Mouse (Mus musculus) left cerebral cortex, postnatal 4 days (tissue): Measurements from ENCODE around the gene Bin2. TPM values are rescaled to one million over a fixed set of nuclear protein-coding genes. Genes with fewer than 3 reads are reported as not detected.

Source experiments
- DNase-seq: peaks from one replicate; pipeline ENCODE4 v3.0.0-alpha.2; 2022
- intact Hi-C: fragments of 180-260 bp; cut with DNase I; formaldehyde crosslinking; loops from one replicate; pipeline ENCODE4 v1.15.1; 2025
- total RNA-seq, 2 experiments: library from RNA; stranded (reverse); gene quantifications; 2 replicates each; pipeline ENCODE4 v1.2.3; 2021

Bin2 gene
- total RNA-seq, 2 experiments from 2014 or later = 1.8 to 2.4 TPM

DNA sequence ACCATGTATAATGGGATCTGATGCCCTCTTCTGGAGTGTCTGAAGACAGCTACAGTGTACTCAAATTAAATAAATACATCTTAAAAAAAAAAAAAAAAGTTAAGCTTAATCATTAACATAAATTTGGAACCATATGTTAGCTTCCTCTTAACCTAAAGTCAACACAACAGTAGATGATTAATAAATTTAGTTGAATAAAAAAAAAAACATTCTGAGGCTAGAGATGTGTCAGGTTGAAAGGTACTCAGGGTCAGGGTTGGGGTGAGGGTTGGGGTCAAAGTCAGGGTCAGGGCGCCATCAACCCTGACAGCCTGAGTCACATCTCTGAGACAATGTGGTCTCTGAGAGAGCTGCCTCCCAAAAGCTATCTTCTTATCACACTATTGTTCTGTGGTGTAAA lies 15.1 kb downstream of the Bin2 start:
- intact Hi-C loops = no loop called here
- DNase-seq = no peak

DNA sequence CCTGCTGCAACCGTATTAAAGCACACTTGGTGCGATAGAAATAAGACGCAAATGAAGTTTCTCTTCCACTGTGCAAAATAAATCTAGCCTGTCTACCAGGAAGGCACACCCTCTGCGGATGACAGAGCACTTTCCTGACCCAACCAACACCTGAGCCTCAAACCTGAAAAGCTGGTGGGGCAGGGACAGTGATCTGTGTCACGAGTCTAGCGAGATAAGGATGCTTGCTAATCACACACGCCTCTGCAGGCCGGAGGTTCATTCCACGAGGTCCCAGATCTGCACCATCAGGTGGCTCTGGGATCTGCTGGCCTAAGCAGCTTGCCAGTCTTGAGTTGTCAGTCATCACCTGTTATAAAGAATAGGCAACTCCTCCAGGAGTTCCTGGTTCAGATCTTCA lies 17.7 kb downstream of the Bin2 start:
- intact Hi-C loops = no loop called here
- no peak for DNase-seq

DNA sequence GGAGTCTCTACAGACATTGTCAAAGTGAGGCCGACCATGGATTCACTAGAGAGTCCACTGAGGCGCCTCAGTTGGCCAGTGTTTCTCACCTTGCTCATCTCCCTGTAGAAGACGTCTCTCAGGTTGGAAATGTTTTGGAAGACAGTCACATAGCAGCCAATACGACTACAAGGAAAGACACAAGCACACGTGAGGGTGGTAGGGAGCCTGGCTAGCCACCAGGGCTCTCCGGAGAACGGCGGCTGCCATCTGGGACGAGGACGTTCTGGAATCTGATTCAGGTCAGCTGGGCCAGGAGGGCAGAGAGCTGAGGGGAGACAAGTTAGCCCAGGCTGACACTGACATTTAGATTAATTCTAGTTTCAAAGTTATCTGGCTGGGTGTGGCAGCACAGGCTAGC lies 19.2 kb downstream of the Bin2 start:
- intact Hi-C loops = no loop called here
- DNase-seq = no peak

DNA sequence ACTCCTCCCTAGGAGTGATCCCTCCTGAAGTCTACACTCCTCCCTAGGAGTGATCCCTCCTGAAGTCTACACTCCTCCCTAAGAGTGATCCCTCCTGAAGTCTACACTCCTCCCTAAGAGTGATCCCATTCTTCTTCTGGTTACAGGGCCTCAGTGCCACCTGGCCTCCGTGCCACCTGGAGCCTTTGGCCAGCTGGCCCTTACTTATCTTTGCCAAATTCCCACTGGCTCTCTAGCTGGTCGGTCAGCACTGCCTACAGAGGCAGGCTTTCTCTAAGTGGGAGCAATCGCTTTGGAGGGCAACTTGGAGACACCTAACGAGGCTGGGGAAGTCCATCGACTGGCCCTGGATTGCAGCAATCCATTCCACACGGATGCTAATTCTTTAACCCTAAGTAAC lies 23.2 kb downstream of the Bin2 start:
- DNase-seq = no peak
- intact Hi-C loops = no loop called here

DNA sequence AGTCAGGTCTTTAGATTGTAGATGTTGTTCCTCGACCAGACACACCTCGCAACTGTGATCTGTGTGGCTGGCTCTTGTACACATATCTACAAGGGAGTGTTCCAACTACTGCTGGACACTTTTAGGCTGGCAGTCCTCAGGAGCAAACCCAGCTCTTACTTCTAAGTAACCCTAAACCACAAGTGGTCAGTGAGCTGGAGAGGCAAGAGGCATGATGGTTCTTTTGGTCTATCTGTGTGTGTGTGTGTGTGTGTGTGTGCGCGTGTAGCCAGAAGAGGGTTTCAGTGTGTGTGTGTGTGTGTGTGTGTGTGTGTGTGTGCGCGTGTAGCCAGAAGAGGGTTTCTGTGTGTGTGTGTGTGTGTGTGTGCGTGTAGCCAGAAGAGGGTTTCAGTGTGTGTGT lies 26.9 kb downstream of the Bin2 start:
- intact Hi-C loops = no loop called here
- no peak for DNase-seq

DNA sequence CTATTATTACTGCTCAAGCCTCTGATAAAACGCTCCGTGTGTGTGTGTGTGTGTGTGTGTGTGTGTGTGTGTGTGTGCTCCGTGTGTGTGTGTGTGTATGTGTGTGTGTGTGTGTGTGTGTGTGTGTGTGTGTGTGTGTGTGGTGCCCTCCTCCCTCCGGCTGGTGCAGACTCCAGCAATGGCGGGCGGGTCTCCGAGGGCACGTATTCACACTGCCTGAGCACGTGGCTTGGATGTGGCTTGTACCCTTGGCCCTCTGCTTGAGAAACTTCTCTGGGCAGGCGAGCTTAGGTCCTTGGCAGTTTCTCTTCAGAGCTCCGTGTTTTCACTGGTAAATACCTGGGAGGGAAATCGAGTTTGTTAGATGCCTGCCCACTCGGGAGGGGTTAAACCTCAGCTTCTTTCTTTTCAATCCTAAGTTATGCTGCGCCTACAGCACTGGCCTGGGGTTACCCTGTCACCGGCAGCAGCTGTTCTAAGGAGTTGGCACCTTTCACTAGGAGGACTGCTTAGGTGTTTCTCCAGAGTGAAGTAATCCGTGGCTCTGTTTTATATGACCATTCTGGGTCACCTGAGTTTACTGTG lies 28.0 kb downstream of the Bin2 start:
- intact Hi-C loops = no loop called here
- DNase-seq = no peak

DNA sequence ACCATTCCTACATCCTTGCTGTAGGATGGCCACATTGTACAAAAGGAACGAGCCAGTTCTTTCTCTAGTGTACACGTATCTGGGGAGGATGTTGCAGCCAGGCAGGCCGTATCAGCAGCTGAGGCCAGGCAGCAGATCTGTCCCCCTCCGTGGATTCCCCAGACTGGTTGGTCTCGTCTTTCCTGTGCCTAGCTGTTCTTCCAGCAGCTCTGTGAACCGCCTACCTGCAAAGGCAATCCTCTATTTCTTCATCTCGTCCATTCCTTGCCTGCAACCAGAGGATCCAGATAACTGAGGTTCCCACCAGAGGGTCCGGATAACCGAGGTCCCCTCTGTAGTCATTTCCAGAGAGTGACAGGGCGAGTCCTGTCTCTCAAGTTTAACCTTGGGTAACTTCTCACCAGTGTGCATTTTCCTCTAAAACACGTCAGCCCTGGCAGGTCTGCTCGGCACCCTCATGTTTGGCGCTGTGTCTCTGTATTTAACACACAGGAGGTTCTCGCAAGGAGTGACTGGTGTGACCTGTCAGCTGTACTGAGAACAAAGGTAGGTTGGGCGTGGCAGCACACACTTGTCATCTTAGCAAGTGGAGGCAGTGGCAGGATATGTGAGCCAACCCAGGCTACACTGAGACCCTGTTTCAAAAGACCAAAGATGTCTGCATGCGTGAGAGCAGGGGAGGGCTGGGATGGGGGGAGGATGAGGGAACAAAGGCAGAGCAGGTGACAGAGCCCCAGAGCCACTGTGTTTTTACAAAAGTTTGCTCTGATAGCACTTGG lies 29.2 kb downstream of the Bin2 start:
- intact Hi-C loops = no loop called here
- no peak for DNase-seq

DNA sequence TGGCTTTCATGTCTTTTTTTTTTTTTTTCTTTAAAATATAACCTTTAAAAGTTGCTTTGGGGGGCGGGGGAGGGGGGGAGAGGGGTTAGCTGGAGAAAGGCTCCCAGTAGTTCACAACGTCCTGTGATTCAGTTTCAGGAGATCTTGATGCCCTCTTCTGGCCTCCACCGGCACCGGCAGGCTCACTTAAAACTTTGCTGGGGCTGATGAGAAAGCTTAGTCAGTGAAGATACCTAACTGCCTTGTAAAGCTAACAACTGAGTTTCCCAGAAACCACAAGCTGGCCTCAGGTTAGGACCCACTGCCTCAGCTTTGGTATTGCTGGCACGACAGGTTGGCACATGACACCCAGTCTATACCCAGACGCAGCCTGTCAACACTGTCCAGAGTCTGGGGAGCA lies 31.7 kb downstream of the Bin2 start:
- no peak for DNase-seq
- intact Hi-C loops = no loop called here

DNA sequence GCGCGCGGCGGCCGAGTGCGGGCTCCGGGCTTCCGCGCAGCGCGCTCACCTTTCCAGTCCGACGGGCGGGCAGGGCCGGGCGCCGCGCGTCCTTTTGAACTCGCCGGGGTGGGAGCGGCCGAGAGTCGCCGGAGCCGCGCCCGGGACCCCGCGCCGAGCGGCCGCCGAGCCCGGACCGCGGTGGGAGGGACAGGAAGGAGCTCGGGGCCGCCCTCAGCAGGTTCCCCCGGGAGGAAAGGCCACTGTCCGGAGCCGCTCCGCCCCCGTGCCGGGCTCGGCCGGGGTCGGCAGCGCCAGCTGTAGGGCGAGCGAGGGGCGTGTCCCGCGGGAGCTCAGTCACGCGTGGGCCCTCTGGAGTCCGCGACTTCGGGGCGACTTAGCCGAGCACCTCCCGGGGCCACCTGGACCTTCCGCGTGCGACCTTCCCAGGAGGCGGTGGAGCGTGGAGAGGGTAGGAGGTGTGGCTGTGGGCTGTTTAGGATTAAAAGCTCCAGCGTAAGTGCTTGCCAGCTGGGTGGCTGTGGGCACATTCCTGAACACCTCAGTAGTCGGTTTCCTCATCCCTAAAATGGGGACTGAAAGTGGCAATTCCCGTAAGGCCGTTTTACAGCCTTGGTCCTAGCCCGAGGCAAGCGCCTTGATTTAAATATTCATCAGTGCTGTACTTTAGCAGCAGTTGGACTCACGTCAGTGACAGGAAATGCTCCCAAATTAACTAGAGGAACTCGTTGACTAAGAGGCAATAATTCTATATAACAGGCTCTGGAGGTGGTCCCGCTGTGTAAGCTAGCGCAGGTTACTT lies 32.5 kb downstream of the Bin2 start, which contains the start of gene Smagp:
Gene Smagp (minus strand): TSS at position 241 of the 802 bp plus-strand sequence.
- intact Hi-C loops = no loop called here
- DNase-seq = no peak

DNA sequence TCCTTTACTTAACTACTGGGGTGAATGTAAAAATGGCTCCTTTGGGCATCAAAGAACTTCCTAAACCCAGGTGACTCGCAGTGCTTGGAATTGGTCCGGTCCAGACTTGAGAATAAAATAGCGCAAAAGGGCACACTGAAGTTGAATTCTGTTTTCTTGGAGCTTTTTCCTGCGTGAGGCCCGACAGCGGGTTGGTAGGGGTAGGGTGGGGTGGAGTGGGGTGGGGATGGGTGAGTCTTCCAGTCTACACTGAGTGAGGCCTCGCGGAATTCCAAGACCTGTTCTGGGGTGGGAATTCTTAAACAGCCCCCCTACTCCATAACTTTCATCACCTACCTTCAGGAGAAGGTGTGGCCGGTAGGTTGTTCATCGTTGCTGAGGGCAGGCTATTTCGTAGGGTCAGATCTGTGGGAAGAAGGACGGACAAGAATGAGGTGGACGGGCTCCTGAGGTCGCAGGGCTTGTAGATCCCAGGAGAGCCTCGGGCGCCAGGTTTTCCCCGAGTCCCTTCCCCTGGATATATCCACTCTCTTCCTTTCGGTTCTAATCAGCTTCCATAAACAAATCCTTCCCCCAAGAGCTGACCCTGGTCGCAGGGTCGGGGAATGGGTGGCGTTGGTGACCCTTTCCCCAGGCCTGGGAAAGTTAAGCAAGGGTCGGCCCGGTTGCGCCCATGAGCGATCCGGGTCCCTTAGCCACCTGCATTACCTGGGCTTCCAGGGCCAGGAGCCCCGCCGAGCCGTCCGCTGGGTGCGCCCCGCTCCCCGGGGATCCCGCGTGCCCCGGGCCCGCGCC lies 33.3 kb downstream of the Bin2 start:
- no peak for DNase-seq
- intact Hi-C loops = no loop called here

DNA sequence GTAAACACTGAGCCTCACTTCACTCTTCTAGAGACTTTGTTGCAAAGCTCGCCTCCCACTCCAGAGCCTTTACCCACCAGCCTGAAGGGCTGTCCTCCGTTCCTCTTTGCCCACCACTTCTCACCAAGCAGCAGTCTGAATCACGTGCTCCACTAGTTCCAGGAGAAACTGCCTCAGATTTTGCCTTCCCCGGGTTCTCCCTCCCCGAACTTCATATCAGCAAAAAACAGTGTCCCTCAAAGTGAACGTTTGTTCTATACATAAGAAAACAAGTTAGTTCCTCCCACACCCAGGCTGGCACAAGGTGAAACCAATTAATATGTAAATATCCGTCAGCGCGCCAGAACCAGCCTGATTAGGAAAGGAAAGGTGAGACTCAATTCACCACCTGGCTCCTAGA lies 34.1 kb downstream of the Bin2 start:
- intact Hi-C loops = no loop called here

DNA sequence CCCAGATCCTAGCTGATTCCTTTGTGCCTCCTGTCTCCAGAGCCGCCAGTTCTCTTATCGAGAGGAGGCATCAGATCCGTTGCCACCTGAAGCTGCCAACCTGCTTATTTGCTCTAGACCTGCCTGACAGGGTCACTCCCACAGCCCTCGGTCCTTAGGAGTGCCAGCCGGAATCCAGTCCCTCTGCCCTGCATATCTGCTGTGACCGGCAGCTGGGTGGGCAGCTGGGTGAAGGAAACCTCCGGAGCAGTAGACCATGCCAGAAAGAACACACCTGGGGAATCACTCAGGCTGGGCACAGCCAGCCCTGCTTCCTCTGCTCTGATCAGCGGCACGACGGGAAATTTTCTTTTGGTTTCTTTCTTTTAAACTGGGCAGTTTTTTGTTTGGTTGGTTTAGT lies 36.0 kb downstream of the Bin2 start:
- intact Hi-C loops = no loop called here
- no peak for DNase-seq

More for the DNA sequence above, 34.1 kb downstream of the Bin2 start:
- DNase-seq = no peak

DNA sequence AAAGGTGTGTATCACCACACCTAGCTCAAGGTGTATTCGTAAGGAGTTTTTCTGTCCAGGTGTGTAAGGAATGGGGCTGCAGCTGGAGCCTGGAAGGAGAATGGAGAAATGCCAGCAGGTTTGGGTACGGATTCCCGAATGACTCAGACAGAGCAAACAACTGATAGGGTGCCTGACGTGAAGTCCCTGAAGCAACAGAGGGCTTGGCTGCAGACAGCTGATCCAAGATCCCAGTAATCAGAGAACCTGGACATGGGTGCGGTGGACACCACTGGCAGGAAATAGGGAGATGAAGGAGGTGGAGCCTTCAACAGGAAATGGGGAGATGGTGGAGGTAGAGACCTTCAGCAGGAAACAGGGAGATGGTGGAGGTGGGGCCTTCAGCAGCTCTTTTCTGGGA lies 37.0 kb downstream of the Bin2 start:
- intact Hi-C loops = no loop called here
- no peak for DNase-seq

DNA sequence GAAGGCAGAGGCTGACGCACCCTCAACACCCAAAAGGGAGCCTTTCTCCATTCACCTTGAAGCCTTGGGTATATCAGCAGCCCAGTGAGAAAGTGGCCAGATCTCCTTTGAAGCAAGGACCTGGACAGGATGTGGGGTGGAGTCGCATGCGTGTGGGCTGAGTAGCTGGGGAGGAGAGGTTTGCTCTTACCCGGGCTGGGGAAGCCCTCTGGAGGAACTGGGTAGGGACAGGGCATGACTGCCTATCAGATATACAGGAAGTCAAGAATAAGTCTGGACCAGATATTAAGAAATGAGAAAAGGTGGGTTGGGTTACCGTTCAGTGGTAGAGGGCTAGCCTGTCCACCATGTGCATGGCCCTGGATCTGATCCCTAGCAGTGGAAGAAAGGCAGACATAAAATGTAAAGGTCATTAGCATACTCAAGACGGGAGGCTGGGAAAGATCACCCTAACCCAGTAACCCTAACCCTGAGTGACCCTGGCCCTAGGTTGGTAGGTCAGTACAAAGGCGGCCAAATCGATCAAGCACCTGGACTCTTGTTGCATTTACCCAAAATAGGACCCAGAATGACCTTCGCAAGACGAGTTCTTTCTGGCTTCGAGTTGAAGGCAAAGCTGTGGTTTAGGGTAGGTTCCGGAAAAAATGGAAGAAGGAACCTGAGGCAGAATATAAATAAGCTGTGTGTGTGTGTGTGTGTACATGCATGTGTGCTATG lies 37.7 kb downstream of the Bin2 start:
- intact Hi-C loops = no loop called here
- DNase-seq = no peak

DNA sequence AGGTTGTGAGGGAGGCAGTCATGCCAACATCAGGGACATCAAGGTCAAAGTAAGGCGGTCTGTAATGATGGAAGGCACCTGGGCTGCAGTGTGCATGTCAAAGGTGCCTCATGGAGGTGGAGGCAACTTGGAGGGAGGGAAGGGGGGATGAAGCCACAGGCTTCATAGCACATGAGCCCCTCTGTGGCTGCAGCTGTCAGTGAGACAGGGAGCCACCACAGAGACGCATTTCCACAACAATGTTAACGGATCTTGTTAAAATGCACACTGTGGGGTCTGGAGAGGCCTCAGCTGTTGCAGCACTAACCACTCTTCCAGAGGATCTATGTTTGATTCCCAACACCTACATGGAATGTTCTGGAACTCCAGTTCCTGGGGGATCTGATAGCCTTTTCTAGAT lies 39.2 kb downstream of the Bin2 start:
- intact Hi-C loops = no loop called here
- DNase-seq = no peak

DNA sequence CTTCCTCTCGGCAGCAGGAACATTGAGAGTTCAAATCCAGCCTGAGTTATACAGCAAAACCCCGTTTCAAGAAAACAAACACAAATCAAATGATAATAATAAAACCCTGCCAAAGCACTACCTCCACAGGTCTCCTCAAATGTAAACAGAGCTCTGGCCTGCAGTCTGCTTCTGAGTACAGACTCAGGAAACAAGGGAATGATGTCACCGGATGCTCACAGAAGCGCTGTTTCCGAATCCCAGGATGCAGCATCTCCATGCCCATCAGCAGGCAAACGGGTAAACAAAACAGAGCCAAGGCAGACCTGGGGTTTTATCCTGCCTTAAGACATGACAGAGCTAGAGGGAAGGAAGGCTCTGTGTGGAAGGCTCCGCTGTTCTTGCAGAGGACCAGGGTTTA lies 40.6 kb downstream of the Bin2 start:
- intact Hi-C loops = no loop called here
- DNase-seq = no peak

DNA sequence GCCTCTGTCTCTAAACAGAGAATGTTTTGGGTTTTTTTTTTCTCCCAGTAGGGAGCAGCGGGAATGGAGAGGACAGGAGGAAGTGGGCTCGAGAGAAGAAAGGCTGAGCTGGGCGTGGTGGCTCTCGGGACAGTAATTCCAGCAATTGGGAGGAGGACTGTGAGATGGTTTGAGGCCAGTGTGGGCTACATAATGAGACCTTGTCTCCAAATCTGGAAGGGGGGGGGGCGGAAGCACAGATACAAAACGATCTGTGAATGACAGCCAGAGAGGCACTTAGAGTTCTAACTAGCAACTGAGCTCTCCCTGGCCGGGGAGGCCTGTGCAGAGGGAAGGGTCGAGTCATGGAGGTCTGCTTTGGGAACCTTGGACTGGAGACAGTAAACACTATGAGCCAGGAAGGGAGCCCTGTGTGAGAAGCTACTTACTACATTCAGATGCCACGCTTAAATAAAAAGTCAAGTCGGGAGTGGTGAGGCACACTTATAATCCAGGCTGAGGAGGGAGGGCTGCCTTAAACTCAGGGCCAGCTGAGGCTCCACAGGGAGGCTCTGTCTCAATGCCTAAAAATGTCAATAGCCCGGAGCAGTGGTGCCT lies 41.5 kb downstream of the Bin2 start:
- intact Hi-C loops = no loop called here
- no peak for DNase-seq

DNA sequence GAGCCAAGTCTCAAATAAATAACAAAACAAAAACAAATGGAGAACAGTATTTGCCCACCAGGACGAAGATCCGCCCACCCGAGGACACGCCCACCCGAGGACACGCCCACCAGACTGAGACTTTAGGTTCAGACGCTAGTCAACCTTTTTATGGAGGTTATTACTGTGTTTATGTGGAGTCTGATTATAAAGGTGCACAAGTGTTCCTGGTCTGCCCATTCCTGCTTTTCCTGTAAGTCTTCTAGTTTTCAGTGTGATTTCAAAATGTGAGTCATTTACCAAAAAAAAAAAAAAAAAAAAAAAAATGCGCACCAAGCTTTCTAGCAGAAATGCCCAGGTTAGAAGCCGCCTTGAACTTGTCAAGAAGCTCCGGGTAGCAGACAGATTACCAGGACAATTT lies 42.1 kb downstream of the Bin2 start:
- intact Hi-C loops = no loop called here
- no peak for DNase-seq

DNA sequence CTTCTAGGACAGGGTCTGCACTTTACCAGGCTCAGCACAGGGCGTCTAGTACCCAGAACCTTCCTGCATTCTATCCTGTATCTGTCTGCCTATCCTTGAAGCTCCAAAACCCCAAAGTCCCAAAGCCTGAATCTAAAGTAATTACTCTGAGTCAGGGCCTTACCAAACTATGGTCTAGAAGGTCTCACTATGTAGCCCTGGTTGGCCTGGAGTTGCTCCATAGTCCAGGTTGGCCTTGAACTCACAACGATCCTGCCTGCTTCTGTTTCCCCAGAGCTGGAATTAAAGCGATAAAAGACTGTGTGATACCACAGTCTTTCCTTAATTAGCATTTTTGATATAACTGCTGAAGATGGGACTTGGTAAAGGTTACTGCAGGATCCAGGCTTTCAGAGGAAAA lies 44.9 kb downstream of the Bin2 start:
- DNase-seq = no peak
- intact Hi-C loops = no loop called here

DNA sequence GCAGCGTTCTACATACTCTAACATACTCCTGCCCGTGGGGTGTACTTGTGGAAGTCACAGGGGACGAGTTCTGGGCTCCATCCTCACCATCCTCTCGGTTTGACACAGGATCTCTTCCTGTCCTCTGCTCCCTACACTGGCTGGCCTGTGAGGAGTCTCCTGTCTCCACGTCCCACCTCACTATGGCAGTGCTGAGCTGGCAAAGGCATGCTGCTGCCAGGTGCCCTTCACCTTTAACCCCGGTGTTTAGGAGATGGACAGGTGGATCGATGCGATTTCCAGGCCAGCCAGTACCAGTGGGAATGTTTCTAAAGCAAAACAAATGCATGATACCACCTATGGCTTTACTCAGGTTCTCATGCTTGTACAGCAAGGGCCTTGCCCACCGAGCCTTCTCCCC lies 45.6 kb downstream of the Bin2 start:
- no peak for DNase-seq
- intact Hi-C loops = no loop called here
